Mouse (Mus musculus) midbrain, postnatal 0 days (tissue): ENCODE data around the gene Arid3c. TPM values are rescaled to one million over a fixed set of nuclear protein-coding genes. Genes with fewer than 3 reads are reported as not detected.

ENCODE experiments used
- ATAC-seq: fragments of 200-750 bp; cut with Nextera tagmentation; 2 replicates; pipeline ENCODE4 v1.8.0; 2017; ENCODE audit warnings: moderate number of reproducible peaks, mild to moderate bottlenecking, moderate TSS enrichment, moderate library complexity; ENCODE audit not compliant: low FRiP score
- DNase-seq: peaks from one replicate; pipeline ENCODE4 v3.0.0-alpha.2; 2015; ENCODE audit warnings: low spot score
- H3K27ac ChIP-seq: fragments of 300-500 bp; sonication (generic); 2 replicates; pipeline ENCODE4 v1.5.1; 2014; ENCODE audit warnings: low read depth, mild to moderate bottlenecking, low read length, mixed read lengths
- H3K27me3 ChIP-seq: fragments of 300-500 bp; sonication (generic); 2 replicates; pipeline ENCODE4 v1.6.1; 2014; ENCODE audit warnings: low read length, control low read depth, mixed read lengths; ENCODE audit not compliant: insufficient read depth
- H3K36me3 ChIP-seq: fragments of 300-500 bp; sonication (generic); 2 replicates; pipeline ENCODE4 v1.6.1; 2014; ENCODE audit warnings: low read length, control low read depth, mixed read lengths; ENCODE audit not compliant: insufficient read depth
- H3K4me1 ChIP-seq: fragments of 300-500 bp; sonication (generic); 2 replicates; pipeline ENCODE4 v1.6.1; 2014; ENCODE audit warnings: mild to moderate bottlenecking, control low read depth, antibody characterized with exemption, low read length, mixed read lengths; ENCODE audit not compliant: insufficient read depth
- H3K4me2 ChIP-seq: fragments of 300-500 bp; sonication (generic); 2 replicates; pipeline ENCODE4 v1.6.1; 2014; ENCODE audit warnings: low read depth, mild to moderate bottlenecking, low read length, mixed read lengths; ENCODE audit not compliant: poor library complexity, severe bottlenecking
- H3K4me3 ChIP-seq: fragments of 300-500 bp; sonication (generic); 2 replicates; pipeline ENCODE4 v1.5.1; 2014; ENCODE audit warnings: low read depth, mild to moderate bottlenecking, low read length, moderate library complexity
- H3K9ac ChIP-seq: fragments of 300-500 bp; sonication (generic); replicated peaks from 2 replicates; pipeline ENCODE4 v1.6.1; 2014; ENCODE audit warnings: mild to moderate bottlenecking, low read length, moderate library complexity, mixed read lengths; ENCODE audit not compliant: poor library complexity, severe bottlenecking
- H3K9me3 ChIP-seq: fragments of 300-500 bp; sonication (generic); 2 replicates; pipeline ENCODE4 v1.6.1; 2016; ENCODE audit warnings: low read length, control low read depth
- CTCF ChIP-seq: IDR thresholded peaks from 2 replicates; pipeline ENCODE4 v1.5.1; 2016; ENCODE audit warnings: antibody characterized with exemption, mild to moderate bottlenecking
- WGBS: fragments of 180-500 bp; shearing (Covaris S2); extraction: QIAGEN DNeasy Blood & Tissue Kit; methylation state at CpG from one replicate; pipeline ENCODE4 v1.1.7; 2014; 5-methylcytosine and 5-hydroxymethylcytosine counted together
- polyA plus RNA-seq: library from polyadenylated mRNA; unstranded; fragments of >200 nt; fragmentation: Nextera tagmentation; extraction: Ambion mirVana; gene quantifications from 2 replicates; pipeline ENCODE4 v1.2.1, GENCODE M21; 2015
- total RNA-seq: library from RNA; depleted of rRNA; stranded (reverse); fragments of >200 nt; gene quantifications from 2 replicates; pipeline ENCODE4 v1.2.3, GENCODE M21; 2014

Arid3c gene
- total and polyA plus RNA-seq, 2 experiments from 2014 or later = 0.27 to 0.48 TPM

- TF ChIP-seq CTCF = peak; percentile 93
- Histone ChIP-seq H3K27me3 (no peaks in the 10 kb centered on the region), H3K36me3 (0 out of 2 replicates have a peak, but pooled peaks cover 4% of the 10 kb centered on the region), H3K4me2 (peak within 1 kb of the TSS; percentile 88), H3K4me1 (no peaks in the 10 kb centered on the region; the same call in 1 of the 2 replicates), H3K9me3 (no peaks in the 10 kb centered on the region), H3K4me3 (peak within 1 kb of the TSS; percentile 77), H3K9ac (peak within 1 kb of the TSS; percentile 76), H3K27ac (peak within 1 kb of the TSS; percentile 83)
- peak; percentile 87 for DNase-seq
- WGBS = under 1% methylated on average over 57 of the region's 57 CpGs
- peak; percentile 81 for ATAC-seq
These were observed 24.7 kb upstream of the Arid3c start, which contains the start of gene Sigmar1 for GRCm38 (mm10) chr4:41755338-41756305. Sigmar1 (minus strand) TSS chr4:41756157.

GRCm38 (mm10) chr4:41754797-41755337 is 23.9 kb upstream of the Arid3c start, which contains the start of gene Galt:
Galt (plus strand) TSS chr4:41755228.
- Histone ChIP-seq H3K4me2 (peak within 1 kb of the TSS; percentile 88), H3K4me1 (no peaks in the 10 kb centered on the region; the same call in 1 of the 2 replicates), H3K4me3 (peak within 1 kb of the TSS; percentile 77), H3K9me3 (no peaks in the 10 kb centered on the region), H3K36me3 (0 out of 2 replicates have a peak, but pooled peaks cover 4% of the 10 kb centered on the region), H3K27ac (peak within 1 kb of the TSS; percentile 83), H3K9ac (peak within 1 kb of the TSS; percentile 76), H3K27me3 (no peaks in the 10 kb centered on the region)
- TF ChIP-seq CTCF = no peak
- DNase-seq (no peak), ATAC-seq (peak; percentile 59)
- WGBS = 15% methylated on average over 14 of the region's 14 CpGs

- 76% methylated on average over 1 of the region's 1 CpGs for WGBS
These were observed 14.1 kb upstream of the Arid3c start for GRCm38 (mm10) chr4:41745021-41745420.

GRCm38 (mm10) chr4:41744131-41744530 is 13.2 kb upstream of the Arid3c start:
- DNase-seq = no peak
- Histone ChIP-seq H3K36me3 (no peaks in the 10 kb centered on the region), H3K4me2 (no peak overlapping the region), H3K4me1 (peaks cover 9% of the 10 kb centered on the region; the same call in 1 of the 2 replicates), H3K9ac (no peak overlapping the region), H3K27me3 (no peaks in the 10 kb centered on the region), H3K4me3 (no peak overlapping the region), H3K27ac (no peak overlapping the region), H3K9me3 (0 out of 2 replicates have a peak, but pooled peaks cover 5% of the 10 kb centered on the region)
- no peak for TF ChIP-seq CTCF
- 77% methylated on average over 2 of the region's 2 CpGs for WGBS
- no peak for ATAC-seq

More at GRCm38 (mm10) chr4:41745021-41745420, 14.1 kb upstream of the Arid3c start:
- Histone ChIP-seq H3K27ac (no peak overlapping the region), H3K4me3 (no peak overlapping the region), H3K9ac (no peak overlapping the region), H3K27me3 (no peaks in the 10 kb centered on the region), H3K9me3 (0 out of 2 replicates have a peak, but pooled peaks cover 5% of the 10 kb centered on the region), H3K4me2 (no peak overlapping the region), H3K4me1 (0 out of 2 replicates have a peak, but pooled peaks cover 4% of the 10 kb centered on the region), H3K36me3 (no peaks in the 10 kb centered on the region)
- ATAC-seq = no peak
- no peak for DNase-seq
- no peak for TF ChIP-seq CTCF

GRCm38 (mm10) chr4:41741158-41741560 is 10.2 kb upstream of the Arid3c start:
- H3K4me2 ChIP-seq = peak overlapping the region; percentile 79
- peak; percentile 95 for ATAC-seq
- H3K9ac ChIP-seq = peak overlapping the region; percentile 74
- no peaks in the 10 kb centered on the region for H3K27me3 ChIP-seq
- H3K4me1 ChIP-seq = peaks cover 9% of the 10 kb centered on the region; the same call in 1 of the 2 replicates
- under 1% methylated on average over 27 of the region's 27 CpGs for WGBS
- peak; percentile 97 for DNase-seq
- H3K27ac ChIP-seq = peak overlapping the region; percentile 82
- peak overlapping the region; percentile 72 for H3K4me3 ChIP-seq
- peak; percentile 54 for TF ChIP-seq CTCF
- 0 out of 2 replicates have a peak, but pooled peaks cover 7% of the 10 kb centered on the region for H3K36me3 ChIP-seq
- 0 out of 2 replicates have a peak, but pooled peaks cover under 1% of the 10 kb centered on the region for H3K9me3 ChIP-seq
